Mouse (Mus musculus) hindbrain, embryonic 10.5 days (tissue): ENCODE data around the gene Atp6v0a2. TPM values are rescaled to one million over a fixed set of nuclear protein-coding genes. Genes with fewer than 3 reads are reported as not detected.
A peak's percentile ranks its signal among the peaks of the same experiment; 100 is the strongest.

Experiments
- DNase-seq: peaks from one replicate; pipeline ENCODE4 v3.0.0-alpha.2; 2017; ENCODE audit warnings: low spot score
- H3K27ac ChIP-seq: fragments of 300-500 bp; sonication (generic); 2 replicates; pipeline ENCODE4 v1.5.1; 2016; ENCODE audit warnings: mild to moderate bottlenecking, moderate library complexity
- H3K27me3 ChIP-seq: fragments of 300-500 bp; sonication (generic); 2 replicates; pipeline ENCODE4 v1.6.1; 2016; ENCODE audit warnings: mild to moderate bottlenecking; ENCODE audit not compliant: poor library complexity, insufficient read depth, severe bottlenecking
- H3K36me3 ChIP-seq: fragments of 300-500 bp; sonication (generic); 2 replicates; pipeline ENCODE4 v1.6.1; 2016; ENCODE audit warnings: mild to moderate bottlenecking, moderate library complexity
- H3K4me1 ChIP-seq: fragments of 300-500 bp; sonication (generic); replicated peaks from 2 replicates; pipeline ENCODE4 v1.6.1; 2016; ENCODE audit warnings: mild to moderate bottlenecking
- H3K4me3 ChIP-seq: fragments of 300-500 bp; sonication (generic); 2 replicates; pipeline ENCODE4 v1.5.1; 2016; ENCODE audit warnings: mild to moderate bottlenecking, moderate library complexity
- H3K9me3 ChIP-seq: fragments of 300-500 bp; sonication (generic); 2 replicates; pipeline ENCODE4 v1.6.1; 2016; ENCODE audit warnings: mild to moderate bottlenecking, moderate library complexity
- WGBS: fragments of 180-500 bp; shearing (Covaris S2); methylation state at CpG from one replicate; pipeline ENCODE4 v1.1.7; 2016; 5-methylcytosine and 5-hydroxymethylcytosine counted together
- polyA plus RNA-seq: library from polyadenylated mRNA; unstranded; fragments of >200 nt; fragmentation: Nextera tagmentation; extraction: Ambion mirVana; gene quantifications from 2 replicates; pipeline ENCODE4 v1.2.1, GENCODE M21; 2016

The Atp6v0a2 gene
- polyA plus RNA-seq, 1 experiment from 2014 or later = 46.7 TPM

DNA sequence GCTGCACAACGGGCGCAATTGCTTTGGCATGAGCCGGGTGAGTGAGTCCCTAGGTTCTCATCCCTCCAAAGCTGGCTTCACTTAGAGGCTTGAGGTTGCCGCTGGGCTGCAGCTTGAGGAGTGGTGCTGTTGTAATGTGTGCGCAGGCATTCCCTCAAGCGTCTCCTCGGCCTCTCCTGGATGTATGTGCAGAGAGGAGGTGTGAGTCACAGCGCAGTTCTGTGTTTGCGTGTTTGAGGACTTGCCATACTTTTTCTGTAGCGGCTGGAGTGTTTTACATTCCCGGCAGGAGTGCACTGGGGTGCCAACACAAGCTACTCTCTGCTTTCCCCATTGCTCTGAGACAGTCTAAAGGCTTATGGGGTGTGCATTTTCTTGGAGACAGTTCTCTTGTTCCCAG is 89.6 kb downstream of the Atp6v0a2 start:
- Histone ChIP-seq H3K27ac (no peak overlapping the region), H3K9me3 (no peaks in the 10 kb centered on the region), H3K27me3 (no peaks in the 10 kb centered on the region), H3K4me1 (no peaks in the 10 kb centered on the region), H3K36me3 (peaks cover 98% of the 10 kb centered on the region), H3K4me3 (no peak overlapping the region)
- 95% methylated on average over 11 of the region's 11 CpGs for WGBS
- DNase-seq = no peak

GRCm38 (mm10) chr5:124718396-124718795 is 90.0 kb downstream of the Atp6v0a2 start:
- no peak overlapping the region for H3K4me3 ChIP-seq
- no peaks in the 10 kb centered on the region for H3K4me1 ChIP-seq
- no peak overlapping the region for H3K27ac ChIP-seq
- H3K36me3 ChIP-seq = peaks cover 98% of the 10 kb centered on the region
- H3K27me3 ChIP-seq = no peaks in the 10 kb centered on the region
- H3K9me3 ChIP-seq = no peaks in the 10 kb centered on the region
- WGBS = 89% methylated on average over 7 of the region's 7 CpGs
- DNase-seq = no peak

- Histone ChIP-seq H3K36me3 (peaks cover 61% of the 10 kb centered on the region), H3K27me3 (peaks cover 9% of the 10 kb centered on the region; the same call in 1 of the 2 replicates)
- DNase-seq = no peak
Measured at GRCm38 (mm10) chr5:124723125-124723524, 94.7 kb downstream of the Atp6v0a2 start.

GRCm38 (mm10) chr5:124724997-124725396 is 96.6 kb downstream of the Atp6v0a2 start, which contains the start of gene Dnah10:
Dnah10 (plus strand) TSS chr5:124725085.
- Histone ChIP-seq H3K27me3 (peaks cover 9% of the 10 kb centered on the region; the same call in 1 of the 2 replicates), H3K36me3 (peaks cover 42% of the 10 kb centered on the region), H3K27ac (no peak within 1 kb of the TSS), H3K4me3 (peak within 1 kb of the TSS; percentile 16; the same call in 1 of the 2 replicates), H3K9me3 (no peaks in the 10 kb centered on the region), H3K4me1 (peaks cover 16% of the 10 kb centered on the region)
- peak; percentile 56 for DNase-seq
- 10% methylated on average over 29 of the region's 29 CpGs for WGBS

More at GRCm38 (mm10) chr5:124723125-124723524, 94.7 kb downstream of the Atp6v0a2 start:
- Histone ChIP-seq H3K4me3 (no peak overlapping the region), H3K27ac (no peak overlapping the region), H3K4me1 (peaks cover 9% of the 10 kb centered on the region), H3K9me3 (no peaks in the 10 kb centered on the region)
- WGBS = 91% methylated on average over 6 of the region's 6 CpGs

- Histone ChIP-seq H3K4me3 (peak overlapping the region; percentile 38), H3K9me3 (no peaks in the 10 kb centered on the region), H3K27ac (no peak overlapping the region), H3K4me1 (peaks cover 13% of the 10 kb centered on the region), H3K27me3 (peaks cover 9% of the 10 kb centered on the region; the same call in 1 of the 2 replicates), H3K36me3 (no peaks in the 10 kb centered on the region)
- 20% methylated on average over 21 of the region's 21 CpGs for WGBS
- no peak for DNase-seq
Measured at GRCm38 (mm10) chr5:124729662-124730206, 101.4 kb downstream of the Atp6v0a2 start.

DNA sequence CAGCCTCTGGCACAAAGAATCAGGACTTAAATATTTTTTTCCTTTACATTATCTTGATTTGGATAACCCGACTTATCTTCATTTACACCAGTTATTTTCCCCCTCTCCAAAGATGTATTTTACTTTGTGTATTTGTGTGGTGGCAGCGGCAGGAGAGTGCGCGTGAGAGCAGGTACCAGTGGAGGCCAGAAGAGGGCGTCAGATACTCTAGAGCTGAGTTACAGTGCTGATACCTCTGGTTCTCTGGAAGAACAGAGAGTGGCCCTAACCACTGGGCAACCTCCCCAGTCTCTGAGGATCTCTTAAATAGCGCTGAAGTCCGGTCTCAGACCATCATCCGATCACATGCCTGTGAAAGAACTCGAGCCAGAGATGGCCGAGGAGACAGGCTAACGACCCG is 105.6 kb downstream of the Atp6v0a2 start:
- DNase-seq = no peak
- Histone ChIP-seq H3K4me3 (no peak overlapping the region), H3K4me1 (peaks cover 7% of the 10 kb centered on the region; the same call in 1 of the 2 replicates), H3K27me3 (no peaks in the 10 kb centered on the region), H3K27ac (no peak overlapping the region), H3K9me3 (no peaks in the 10 kb centered on the region), H3K36me3 (no peaks in the 10 kb centered on the region)
- WGBS = 89% methylated on average over 12 of the region's 12 CpGs

DNA sequence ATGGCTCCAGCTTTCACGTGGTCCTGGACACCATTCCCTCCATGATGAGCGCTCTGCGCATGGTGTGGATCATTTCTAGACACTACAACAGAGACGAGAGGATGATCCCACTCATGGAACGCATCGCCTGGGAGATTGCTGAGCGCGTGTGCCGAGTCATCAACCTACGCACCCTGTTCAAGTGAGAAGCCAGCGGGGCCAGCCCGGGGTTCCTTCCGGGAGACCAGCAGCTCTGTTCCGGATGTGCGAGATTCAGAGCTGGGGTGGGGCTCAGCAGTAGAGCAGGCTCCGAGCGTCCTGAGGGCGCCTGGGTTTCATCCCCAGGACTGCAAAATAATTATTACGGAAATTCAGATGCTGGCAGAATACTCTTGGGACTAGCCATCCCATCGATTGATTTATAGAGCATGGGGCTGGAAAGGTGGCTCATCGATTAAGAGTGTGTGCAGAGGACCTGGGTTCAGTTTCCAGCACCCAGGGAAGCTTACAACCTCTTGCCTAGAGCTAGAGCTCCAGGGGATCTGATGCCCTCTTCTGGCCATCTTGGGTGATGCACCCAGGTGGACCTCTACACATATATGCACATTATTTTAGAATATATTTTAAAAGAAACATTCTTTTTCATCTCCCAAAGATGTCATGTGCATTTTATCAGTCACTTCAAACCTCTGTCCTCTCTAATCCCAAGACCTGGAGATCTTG is 113.7 kb downstream of the Atp6v0a2 start:
- Histone ChIP-seq H3K27me3 (no peaks in the 10 kb centered on the region), H3K27ac (no peak overlapping the region), H3K9me3 (peaks cover 15% of the 10 kb centered on the region; the same call in 1 of the 2 replicates), H3K4me1 (no peaks in the 10 kb centered on the region), H3K4me3 (no peak overlapping the region), H3K36me3 (no peaks in the 10 kb centered on the region)
- 94% methylated on average over 21 of the region's 21 CpGs for WGBS
- DNase-seq = no peak

GRCm38 (mm10) chr5:124743841-124744240 is 115.5 kb downstream of the Atp6v0a2 start:
- Histone ChIP-seq H3K9me3 (peaks cover 15% of the 10 kb centered on the region; the same call in 1 of the 2 replicates), H3K4me3 (no peak overlapping the region), H3K4me1 (no peaks in the 10 kb centered on the region), H3K27me3 (no peaks in the 10 kb centered on the region), H3K36me3 (no peaks in the 10 kb centered on the region), H3K27ac (no peak overlapping the region)
- 90% methylated on average over 3 of the region's 3 CpGs for WGBS
- DNase-seq = no peak

GRCm38 (mm10) chr5:124746220-124746619 is 117.8 kb downstream of the Atp6v0a2 start:
- DNase-seq = no peak

GRCm38 (mm10) chr5:124748296-124748695 is 119.9 kb downstream of the Atp6v0a2 start:
- Histone ChIP-seq H3K4me3 (no peak overlapping the region), H3K27ac (no peak overlapping the region), H3K27me3 (no peaks in the 10 kb centered on the region), H3K9me3 (no peaks in the 10 kb centered on the region), H3K4me1 (no peaks in the 10 kb centered on the region), H3K36me3 (no peaks in the 10 kb centered on the region)
- WGBS = 86% methylated on average over 18 of the region's 18 CpGs
- no peak for DNase-seq

More at GRCm38 (mm10) chr5:124746220-124746619, 117.8 kb downstream of the Atp6v0a2 start:
- 90% methylated on average over 15 of the region's 15 CpGs for WGBS
- Histone ChIP-seq H3K27ac (no peak overlapping the region), H3K4me1 (no peaks in the 10 kb centered on the region), H3K4me3 (no peak overlapping the region), H3K27me3 (no peaks in the 10 kb centered on the region), H3K36me3 (no peaks in the 10 kb centered on the region), H3K9me3 (peaks cover 11% of the 10 kb centered on the region; the same call in 1 of the 2 replicates)

- no peak overlapping the region for H3K4me3 ChIP-seq
- no peak for DNase-seq
- no peaks in the 10 kb centered on the region for H3K36me3 ChIP-seq
- WGBS = 92% methylated on average over 9 of the region's 9 CpGs
- no peaks in the 10 kb centered on the region for H3K9me3 ChIP-seq
- H3K4me1 ChIP-seq = no peaks in the 10 kb centered on the region
- no peaks in the 10 kb centered on the region for H3K27me3 ChIP-seq
- no peak overlapping the region for H3K27ac ChIP-seq
Measured at GRCm38 (mm10) chr5:124751656-124752055, 123.3 kb downstream of the Atp6v0a2 start.

DNA sequence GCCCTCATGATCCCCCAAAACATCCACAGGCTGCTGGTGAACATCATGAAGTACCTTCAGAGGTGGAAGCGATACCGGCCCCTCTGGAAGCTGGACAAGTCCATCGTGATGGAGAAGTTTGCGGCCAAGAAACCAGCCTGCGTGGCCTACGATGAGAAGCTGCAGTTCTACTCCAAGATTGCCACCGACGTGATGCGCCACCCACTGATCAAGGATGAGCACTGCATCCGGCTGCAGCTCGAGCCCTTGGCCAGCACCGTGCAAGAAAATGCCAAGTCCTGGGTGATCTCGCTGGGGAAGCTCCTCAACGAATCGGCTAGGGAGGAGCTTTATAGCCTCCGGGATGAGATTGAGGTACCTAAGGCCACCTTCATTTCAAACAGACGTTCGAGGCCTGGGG is 132.6 kb downstream of the Atp6v0a2 start:
- H3K9me3 ChIP-seq = peaks cover 6% of the 10 kb centered on the region; the same call in 1 of the 2 replicates
- no peaks in the 10 kb centered on the region for H3K4me1 ChIP-seq
- no peak for DNase-seq
- no peak overlapping the region for H3K4me3 ChIP-seq
- 67% methylated on average over 18 of the region's 18 CpGs for WGBS
- H3K27ac ChIP-seq = no peak overlapping the region
- H3K36me3 ChIP-seq = no peaks in the 10 kb centered on the region
- no peaks in the 10 kb centered on the region for H3K27me3 ChIP-seq

GRCm38 (mm10) chr5:124761787-124762186 is 133.4 kb downstream of the Atp6v0a2 start:
- no peaks in the 10 kb centered on the region for H3K4me1 ChIP-seq
- H3K9me3 ChIP-seq = peaks cover 6% of the 10 kb centered on the region; the same call in 1 of the 2 replicates
- 100% methylated on average over 1 of the region's 1 CpGs for WGBS
- DNase-seq = no peak
- H3K27me3 ChIP-seq = no peaks in the 10 kb centered on the region
- no peak overlapping the region for H3K4me3 ChIP-seq
- no peaks in the 10 kb centered on the region for H3K36me3 ChIP-seq
- no peak overlapping the region for H3K27ac ChIP-seq
